Mouse (Mus musculus) kidney, postnatal 25 days (tissue): ENCODE data around the gene Vasp.

Experiments used
- DNase-seq, 2 experiments: peaks; one replicate each; pipeline ENCODE4 v3.0.0; 2021; ENCODE audit warnings: mixed read lengths in 2 of 2

Vasp gene

DNA sequence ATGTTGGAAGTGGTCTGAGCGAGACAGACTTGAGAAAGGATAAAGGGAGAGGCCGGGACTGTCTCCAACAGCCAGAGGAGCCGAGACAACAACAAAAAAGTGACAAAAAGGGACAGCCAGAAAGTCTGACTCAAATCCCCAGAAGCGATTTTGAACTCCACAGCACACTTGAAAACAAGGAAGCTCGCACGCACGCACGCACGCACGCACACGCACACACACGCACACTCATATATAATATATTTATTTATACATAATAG, 31.4 kb upstream of the Vasp start:
- no peak for DNase-seq

GRCm38 (mm10) chr7:19302264-19303045, 30.8 kb upstream of the Vasp start:
- DNase-seq = no peak

- no peak for DNase-seq
These were observed 30.0 kb upstream of the Vasp start for GRCm38 (mm10) chr7:19301461-19302263.

- DNase-seq = peak; percentile 86 to 89
These were observed 29.1 kb upstream of the Vasp start for GRCm38 (mm10) chr7:19300501-19301421.

DNA sequence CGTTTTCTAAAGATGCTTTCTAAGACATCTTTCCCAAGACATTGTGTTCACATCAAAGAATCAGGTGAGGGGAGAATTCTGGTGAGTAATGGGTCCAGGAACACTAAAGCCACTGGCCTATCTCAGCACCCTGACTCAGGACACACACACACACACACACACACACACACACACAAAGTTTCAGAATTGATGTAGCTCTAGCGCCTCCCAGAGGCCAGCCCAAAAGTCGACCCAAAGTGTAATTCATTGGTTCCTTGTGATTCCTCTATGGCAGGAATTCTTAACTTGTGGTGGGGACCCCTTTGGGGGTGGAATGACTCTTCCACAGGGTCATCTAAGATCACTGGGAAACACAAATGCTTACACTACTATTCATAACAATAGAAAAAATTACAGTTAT, 27.6 kb upstream of the Vasp start:
- DNase-seq = peak; percentile 61 to 62

GRCm38 (mm10) chr7:19297794-19298193, 26.2 kb upstream of the Vasp start:
- no peak for DNase-seq

- DNase-seq = peak in 1 of 2 experiments; percentile 36
These were observed 25.4 kb upstream of the Vasp start for GRCm38 (mm10) chr7:19297034-19297433.

GRCm38 (mm10) chr7:19295503-19296185, 24.0 kb upstream of the Vasp start:
- peak; percentile 97 to 99 for DNase-seq

DNA sequence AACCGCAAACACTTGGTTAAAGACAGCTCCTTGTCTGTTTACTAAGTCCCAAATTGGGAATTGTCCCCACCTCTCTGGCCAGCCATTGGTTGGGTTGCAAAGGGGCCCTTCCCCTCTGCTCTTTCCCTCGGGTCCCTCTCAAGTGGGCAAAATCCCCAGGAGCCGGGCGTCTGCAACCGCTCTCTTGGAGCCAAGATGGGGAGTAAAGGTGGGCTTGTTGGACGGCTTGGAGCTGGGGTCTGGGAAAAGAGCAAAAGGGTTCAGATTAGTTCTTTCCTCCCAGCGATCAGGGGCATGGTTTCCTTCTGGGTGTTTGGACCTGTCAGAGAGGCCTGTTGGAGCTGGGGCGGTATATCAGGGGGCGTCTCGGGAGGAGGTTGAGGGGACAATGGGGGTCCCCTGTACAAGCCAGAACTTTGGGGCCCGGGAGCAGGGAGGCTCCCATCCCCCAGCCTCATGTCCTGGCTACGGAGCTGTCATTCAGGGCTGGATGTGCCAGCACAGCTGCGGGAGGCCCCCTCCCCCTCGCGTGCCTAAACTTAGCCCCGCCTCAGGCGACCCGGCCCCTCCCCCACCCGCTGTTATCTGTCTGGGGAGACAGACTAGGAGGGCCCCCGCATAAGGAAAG, 19.5 kb upstream of the Vasp start:
- peak; percentile 27 to 52 for DNase-seq

- peak in 1 of 2 experiments; percentile 80 for DNase-seq
These were observed 13.1 kb upstream of the Vasp start for GRCm38 (mm10) chr7:19284763-19285162.

GRCm38 (mm10) chr7:19283406-19283804, 11.8 kb upstream of the Vasp start:
- DNase-seq = no peak

- peak; percentile 75 to 81 for DNase-seq
These were observed 11.3 kb upstream of the Vasp start for GRCm38 (mm10) chr7:19282791-19283405.

DNA sequence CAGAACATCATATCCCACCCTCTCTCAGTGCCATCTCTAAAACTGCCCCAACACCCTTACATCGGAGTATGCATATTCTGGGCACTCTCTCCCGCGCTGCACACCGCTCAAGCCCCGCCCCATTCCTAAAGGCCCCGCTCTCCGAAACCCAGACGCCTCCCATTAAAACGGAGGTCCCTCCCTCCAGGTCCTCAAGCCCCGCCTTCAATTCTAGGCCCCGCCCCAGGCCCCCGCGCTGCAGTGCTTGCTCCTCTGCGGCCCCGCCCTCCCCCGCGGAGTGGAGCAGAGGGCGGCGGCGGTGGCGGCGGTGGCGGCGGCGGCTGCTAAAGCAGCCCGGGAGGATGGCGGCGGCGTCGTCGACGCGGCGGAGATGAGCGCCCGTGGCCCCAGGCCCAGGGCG, 10.8 kb upstream of the Vasp start, which contains the start of gene Rtn2:
Gene Rtn2 (plus strand): TSS at position 240 of the 400 bp plus-strand sequence.
- DNase-seq = peak; percentile 83 to 87

DNA sequence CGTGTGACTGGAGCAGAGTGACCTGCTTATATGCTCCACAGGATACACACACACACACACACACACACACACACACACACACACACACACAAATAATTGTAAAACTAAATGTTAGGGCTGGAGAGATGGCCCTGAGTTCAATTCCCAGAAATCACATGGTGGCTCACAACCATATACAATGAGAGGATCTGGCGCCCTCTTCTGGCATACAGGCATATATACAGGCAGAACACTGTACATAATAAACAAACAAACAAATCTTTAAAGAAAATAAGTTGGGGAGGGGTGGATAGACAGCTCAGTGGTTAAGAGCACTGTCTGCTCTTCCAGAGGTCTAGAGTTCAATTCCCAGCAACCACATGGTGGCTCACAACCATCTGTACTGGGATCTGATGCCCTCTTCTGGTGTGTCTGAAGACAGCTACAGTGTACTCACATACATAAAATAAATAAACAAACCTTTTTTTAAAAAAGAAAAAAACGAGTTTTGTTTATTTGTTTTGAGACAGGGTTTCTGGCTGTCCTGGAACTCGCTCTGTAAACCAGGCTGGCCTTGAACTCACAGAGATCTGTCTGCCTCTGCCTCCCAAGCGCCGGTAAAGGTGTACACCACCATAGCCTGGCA, 10.2 kb upstream of the Vasp start:
- peak in 1 of 2 experiments; percentile 75 for DNase-seq

- no peak for DNase-seq
These were observed 8.0 kb upstream of the Vasp start, which contains the start of gene Ppm1n for GRCm38 (mm10) chr7:19279581-19280114. Gene Ppm1n, minus strand, starts transcription at chr7:19280064.

GRCm38 (mm10) chr7:19279052-19279451, 7.4 kb upstream of the Vasp start:
- DNase-seq = no peak

- no peak for DNase-seq
These were observed 4.6 kb upstream of the Vasp start for GRCm38 (mm10) chr7:19276253-19276652.

GRCm38 (mm10) chr7:19272173-19272764, 652 bp upstream of the Vasp start:
- DNase-seq = peak; percentile 92 to 93

- peak in 1 of 2 experiments; percentile 60 for DNase-seq
These were observed 944 bp downstream of the Vasp start for GRCm38 (mm10) chr7:19270509-19271237.
